Mouse (Mus musculus) megakaryocyte, embryonic 14.5 days (primary cell): ENCODE data around the gene Srpk1.

Experiments
- FLI1 ChIP-seq: IDR thresholded peaks from 2 replicates; pipeline ENCODE4 v1.6.1; 2012; ENCODE audit warnings: low read length, inconsistent platforms, mixed read lengths
- GATA1 ChIP-seq: IDR thresholded peaks from 3 replicates; pipeline ENCODE4 v1.6.1; 2012; ENCODE audit warnings: mixed read lengths, low read length, inconsistent platforms, borderline replicate concordance

DNA sequence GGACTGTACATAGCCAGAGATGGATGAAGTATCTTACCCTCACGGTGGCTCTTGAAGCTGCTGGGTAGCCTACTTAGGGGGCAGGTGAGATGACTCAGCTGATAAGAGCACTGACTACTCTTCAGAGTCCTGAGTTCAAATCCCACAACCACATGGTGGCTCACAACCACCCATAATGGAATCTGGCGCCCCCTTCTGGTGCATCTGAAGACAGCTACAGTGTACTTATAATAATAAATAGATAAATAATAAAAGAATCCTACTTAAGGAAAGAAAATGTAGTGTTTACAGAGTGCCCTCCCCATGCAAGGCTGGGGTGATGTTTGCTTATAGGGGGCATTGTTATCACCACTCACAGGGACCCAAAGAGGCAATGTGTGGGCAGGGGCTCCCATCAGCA is 41.5 kb downstream of the Srpk1 start:
- no peak for TF ChIP-seq GATA1
- TF ChIP-seq FLI1: no peak
